Mouse (Mus musculus) ES-E14 (cell line): Measurements from ENCODE around the gene Uts2b. TPM values are rescaled to one million over a fixed set of nuclear protein-coding genes. Genes with fewer than 3 reads are reported as not detected.

Source experiments
- DNase-seq: peaks from one replicate; pipeline ENCODE4 v3.0.0-alpha.2; 2013; ENCODE audit warnings: low read depth, low spot score
- H3K27ac ChIP-seq: 2 replicates; pipeline ENCODE4 v1.5.1; 2012; ENCODE audit warnings: low read depth, mild to moderate bottlenecking, low read length, moderate library complexity, mixed read lengths; ENCODE audit not compliant: poor library complexity, insufficient read depth, severe bottlenecking
- H3K36me3 ChIP-seq: 2 replicates; pipeline ENCODE4 v1.6.1; 2012; ENCODE audit warnings: mild to moderate bottlenecking, low read length, moderate library complexity, mixed read lengths; ENCODE audit not compliant: control insufficient read depth, poor library complexity, insufficient read depth, severe bottlenecking
- H3K4me1 ChIP-seq, 2 experiments: fragments of 150-350 bp in 1 of 2; sonication (generic) in 1 of 2; 2 replicates each; pipeline ENCODE4 v1.6.1; 2012; ENCODE audit warnings: low read length in 2 of 2, mild to moderate bottlenecking in 1 of 2, mixed read lengths in 1 of 2; ENCODE audit not compliant: control insufficient read depth in 2 of 2, insufficient read depth in 2 of 2, poor library complexity in 1 of 2
- H3K4me3 ChIP-seq, 2 experiments: fragments of 150-350 bp in 1 of 2; sonication (generic) in 1 of 2; 2 replicates each; pipeline ENCODE4 v1.5.1; 2012; ENCODE audit warnings: low read length in 2 of 2, low read depth in 1 of 2, mild to moderate bottlenecking in 1 of 2, mixed read lengths in 1 of 2; ENCODE audit not compliant: insufficient read depth in 1 of 2, poor library complexity in 1 of 2, severe bottlenecking in 1 of 2
- H3K9ac ChIP-seq: 2 replicates; pipeline ENCODE4 v1.6.1; 2012; ENCODE audit warnings: low read depth, mild to moderate bottlenecking, low read length, mixed read lengths; ENCODE audit not compliant: poor library complexity, insufficient read depth, severe bottlenecking
- H3K9me3 ChIP-seq: fragments of 150-350 bp; sonication (generic); 2 replicates; pipeline ENCODE4 v1.6.1; 2012; ENCODE audit warnings: low read depth, mild to moderate bottlenecking, low read length; ENCODE audit not compliant: control insufficient read depth, insufficient read depth
- CHD2 ChIP-seq: IDR thresholded peaks from 2 replicates; pipeline ENCODE4 v1.6.1; 2014; ENCODE audit warnings: mild to moderate bottlenecking, low read depth, low read length, inconsistent platforms
- HCFC1 ChIP-seq: IDR thresholded peaks from 2 replicates; pipeline ENCODE4 v1.6.1; 2012; ENCODE audit warnings: low read length, inconsistent platforms, borderline replicate concordance; ENCODE audit not compliant: insufficient read depth
- MAFK ChIP-seq: IDR thresholded peaks from 2 replicates; pipeline ENCODE4 v1.6.1; 2014; ENCODE audit warnings: mild to moderate bottlenecking, low read depth, low read length, inconsistent platforms; ENCODE audit not compliant: insufficient read depth
- ZC3H11A ChIP-seq: IDR thresholded peaks from 2 replicates; pipeline ENCODE4 v1.6.1; 2012; ENCODE audit warnings: low read depth, mild to moderate bottlenecking, inconsistent platforms, low read length, borderline replicate concordance
- ZNF384 ChIP-seq: IDR thresholded peaks from 2 replicates; pipeline ENCODE4 v1.6.1; 2012; ENCODE audit warnings: low read depth, low read length, inconsistent platforms
- in situ Hi-C, 2 experiments: fragments of 600-800 bp; cut with MboI; formaldehyde crosslinking; loops; one replicate each; pipeline ENCODE4 v1.15.1; 2025; ENCODE audit warnings: low sequenced_read_pairs in 2 of 2, inconsistent platforms in 1 of 2; ENCODE audit not compliant: unreplicated experiment in 2 of 2
- total RNA-seq: library from RNA; depleted of rRNA; stranded (reverse); fragments of 300-350 nt; gene quantifications from 2 replicates; pipeline ENCODE4 v1.2.3, GENCODE M21; 2012; rRNA removed

The Uts2b gene
- 0.76 and 1.0 TPM in 2 replicates for total RNA-seq

DNA sequence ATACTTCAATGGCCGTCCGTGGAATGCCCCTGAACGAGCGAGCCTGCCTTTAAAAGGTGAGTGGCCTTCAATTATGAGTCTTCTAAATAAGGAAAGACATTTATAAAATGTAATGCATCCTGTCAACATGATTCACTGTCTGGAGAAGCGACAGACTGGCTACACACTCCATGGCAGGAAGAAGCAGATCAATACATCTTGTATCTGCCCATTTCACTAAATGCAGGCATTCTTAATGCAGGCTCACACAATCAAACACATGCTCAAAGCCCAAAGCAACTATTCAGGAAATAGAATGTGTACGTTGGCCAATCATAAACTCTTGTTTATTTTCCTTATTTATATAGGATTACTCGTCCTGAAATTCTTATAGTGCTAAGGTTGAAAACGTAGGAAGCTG, at the start of gene Uts2b:
Uts2b (minus strand) TSS at position 49 of the 400 bp plus-strand sequence.
- no peak for TF ChIP-seq HCFC1
- Histone ChIP-seq H3K27ac (no peak within 1 kb of the TSS), H3K4me3 (no peak within 1 kb of the TSS), H3K36me3 (no peaks in the 10 kb centered on the region), H3K9ac (no peak within 1 kb of the TSS), H3K4me1 (no peaks in the 10 kb centered on the region), H3K9me3 (no peaks in the 10 kb centered on the region)
- in situ Hi-C loops, result no loop called here
- DNase-seq, result no peak

DNA sequence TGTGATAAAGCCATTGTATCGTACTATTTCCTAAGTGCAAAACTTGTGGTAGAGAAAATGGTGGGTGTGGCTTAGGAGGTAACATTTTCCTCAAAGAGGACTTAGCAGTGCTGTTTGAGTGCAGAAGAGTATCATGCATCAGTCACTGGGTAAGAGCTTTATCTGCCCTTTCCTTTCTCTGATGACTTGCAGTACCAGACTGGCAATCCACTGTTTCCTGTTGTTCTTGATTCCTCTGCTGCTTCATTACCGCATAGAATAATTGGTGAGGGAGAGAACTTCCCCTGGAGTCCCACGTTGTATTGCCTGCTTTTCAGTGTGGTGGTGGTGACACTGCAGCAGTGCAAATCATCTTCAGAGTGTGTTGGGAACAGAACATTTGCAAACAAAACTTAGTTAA, 47.6 kb upstream of the Uts2b start:
- no peak overlapping the region for H3K4me3 ChIP-seq
- H3K9ac ChIP-seq, result no peak overlapping the region
- H3K36me3 ChIP-seq, result peaks cover 5% of the 10 kb centered on the region; the same call in 1 of the 2 replicates
- H3K4me1 ChIP-seq, result no peaks in the 10 kb centered on the region
- H3K27ac ChIP-seq, result no peak overlapping the region
- in situ Hi-C loops, result no loop called here
- no peaks in the 10 kb centered on the region for H3K9me3 ChIP-seq
- TF ChIP-seq ZC3H11A (no peak), CHD2 (no peak), HCFC1 (no peak), ZNF384 (no peak), MAFK (no peak)
- no peak for DNase-seq

DNA sequence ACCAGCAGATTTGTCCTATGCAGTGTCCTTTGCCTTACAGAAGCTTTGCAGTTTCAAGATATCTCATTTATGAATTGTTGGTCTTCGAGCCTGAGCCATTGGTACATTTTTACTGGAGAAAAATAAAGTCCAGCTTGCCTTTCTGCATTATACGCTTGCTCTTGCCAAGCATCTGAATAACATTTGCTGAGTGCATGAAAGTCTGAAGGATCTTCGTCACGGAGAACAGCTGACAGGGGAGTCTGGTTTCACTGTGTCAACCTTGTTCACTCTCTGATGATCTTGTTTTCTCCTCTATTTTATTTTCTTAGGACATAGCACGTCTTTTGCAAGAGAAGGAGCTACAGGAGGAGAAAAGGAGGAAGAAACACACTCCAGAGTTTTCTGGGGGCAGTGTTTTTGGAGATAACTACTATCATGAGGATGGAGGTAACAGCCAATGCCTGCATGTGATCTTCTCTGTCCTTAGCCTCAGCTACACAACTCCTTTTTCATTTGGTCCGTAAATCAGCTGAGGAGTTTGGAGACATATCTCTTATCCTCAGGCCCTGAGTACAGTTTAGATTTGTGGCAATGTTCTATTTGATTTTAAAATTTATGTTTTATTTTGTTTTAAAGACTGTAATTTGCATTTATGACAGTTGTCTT, 47.0 kb upstream of the Uts2b start:
- H3K36me3 ChIP-seq, result peaks cover 5% of the 10 kb centered on the region; the same call in 1 of the 2 replicates
- H3K27ac ChIP-seq, result no peak overlapping the region
- no peak overlapping the region for H3K9ac ChIP-seq
- in situ Hi-C loops, result no loop called here
- H3K4me3 ChIP-seq, result no peak overlapping the region
- no peaks in the 10 kb centered on the region for H3K4me1 ChIP-seq
- DNase-seq, result no peak
- no peak for TF ChIP-seq ZC3H11A
- no peaks in the 10 kb centered on the region for H3K9me3 ChIP-seq

DNA sequence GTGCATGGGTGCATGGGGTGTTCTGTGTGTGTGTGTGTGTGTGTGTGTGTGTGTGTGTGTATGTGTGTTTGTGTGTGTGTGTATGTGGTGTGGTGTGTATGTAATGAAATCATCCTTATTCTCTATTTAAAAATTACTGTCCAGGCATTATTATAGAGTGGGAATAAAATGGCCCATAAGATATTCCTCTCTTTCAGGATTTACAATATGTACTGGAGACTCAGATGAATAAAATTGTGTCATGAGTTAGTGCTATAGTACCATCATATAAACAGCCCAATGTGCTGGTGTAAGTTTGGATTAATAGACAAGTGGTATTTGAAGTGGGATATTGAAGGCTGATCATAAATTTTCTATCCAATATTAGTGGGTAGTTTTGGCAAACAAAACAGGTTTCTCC, 34.1 kb upstream of the Uts2b start:
- TF ChIP-seq ZNF384, result no peak
- no peak for TF ChIP-seq ZC3H11A
- TF ChIP-seq CHD2, result no peak
- TF ChIP-seq MAFK, result no peak
- TF ChIP-seq HCFC1, result no peak

DNA sequence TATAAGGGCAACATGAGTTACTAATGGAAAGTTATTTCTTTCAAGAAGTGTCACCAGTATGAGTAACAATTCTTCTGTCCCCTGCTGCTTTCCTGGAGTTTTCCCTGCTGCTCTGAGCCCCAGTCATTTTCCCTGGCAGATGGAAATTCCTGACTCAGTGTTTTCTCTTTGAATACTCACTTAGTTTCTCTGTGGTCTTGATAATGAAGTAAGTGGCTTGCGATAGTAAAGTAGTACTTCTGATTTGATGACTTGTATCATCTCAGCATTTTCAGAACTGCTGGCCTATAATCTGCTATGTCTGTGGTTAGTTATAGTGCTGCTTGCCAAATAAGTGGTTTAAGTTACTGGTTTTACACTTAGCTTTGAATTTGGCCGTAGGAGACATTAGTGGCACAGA, 31.5 kb upstream of the Uts2b start:
- TF ChIP-seq CHD2 (no peak), ZC3H11A (no peak)
- no peak overlapping the region for H3K27ac ChIP-seq
- no peak overlapping the region for H3K4me3 ChIP-seq
- in situ Hi-C loops, result no loop called here
- no peak for DNase-seq
- H3K36me3 ChIP-seq, result no peaks in the 10 kb centered on the region
- H3K9me3 ChIP-seq, result no peaks in the 10 kb centered on the region
- no peak overlapping the region for H3K9ac ChIP-seq
- no peaks in the 10 kb centered on the region for H3K4me1 ChIP-seq

More for the DNA sequence above, 34.1 kb upstream of the Uts2b start:
- H3K27ac ChIP-seq, result no peak overlapping the region
- no peak for DNase-seq
- no peak overlapping the region for H3K4me3 ChIP-seq
- no peak overlapping the region for H3K9ac ChIP-seq
- no peaks in the 10 kb centered on the region for H3K4me1 ChIP-seq
- H3K9me3 ChIP-seq, result no peaks in the 10 kb centered on the region
- in situ Hi-C loops, result no loop called here
- no peaks in the 10 kb centered on the region for H3K36me3 ChIP-seq
